Mouse (Mus musculus) stomach, postnatal 0 days (tissue): ENCODE measurements around the gene Irx2.

Experiments
- CTCF ChIP-seq: IDR thresholded peaks from 2 replicates; pipeline ENCODE4 v1.5.1; 2016; ENCODE audit warnings: antibody characterized with exemption, low read depth, mild to moderate bottlenecking, moderate library complexity
- EP300 ChIP-seq: optimal IDR thresholded peaks from 2 replicates; pipeline ENCODE3; 2016; ENCODE audit warnings: antibody characterized with exemption

GRCm38 (mm10) chr13:72624847-72625170 is 3.8 kb upstream of the Irx2 start:
- no peak for TF ChIP-seq CTCF
- TF ChIP-seq EP300, result no peak
